Mouse (Mus musculus): ENCODE results near the gene A930018P22Rik. TPM values are rescaled to one million over a fixed set of nuclear protein-coding genes. Genes with fewer than 3 reads are reported as not detected.

Gene A930018P22Rik
- not detected for polyA plus RNA-seq (2017; shearing (Covaris generic))

DNA sequence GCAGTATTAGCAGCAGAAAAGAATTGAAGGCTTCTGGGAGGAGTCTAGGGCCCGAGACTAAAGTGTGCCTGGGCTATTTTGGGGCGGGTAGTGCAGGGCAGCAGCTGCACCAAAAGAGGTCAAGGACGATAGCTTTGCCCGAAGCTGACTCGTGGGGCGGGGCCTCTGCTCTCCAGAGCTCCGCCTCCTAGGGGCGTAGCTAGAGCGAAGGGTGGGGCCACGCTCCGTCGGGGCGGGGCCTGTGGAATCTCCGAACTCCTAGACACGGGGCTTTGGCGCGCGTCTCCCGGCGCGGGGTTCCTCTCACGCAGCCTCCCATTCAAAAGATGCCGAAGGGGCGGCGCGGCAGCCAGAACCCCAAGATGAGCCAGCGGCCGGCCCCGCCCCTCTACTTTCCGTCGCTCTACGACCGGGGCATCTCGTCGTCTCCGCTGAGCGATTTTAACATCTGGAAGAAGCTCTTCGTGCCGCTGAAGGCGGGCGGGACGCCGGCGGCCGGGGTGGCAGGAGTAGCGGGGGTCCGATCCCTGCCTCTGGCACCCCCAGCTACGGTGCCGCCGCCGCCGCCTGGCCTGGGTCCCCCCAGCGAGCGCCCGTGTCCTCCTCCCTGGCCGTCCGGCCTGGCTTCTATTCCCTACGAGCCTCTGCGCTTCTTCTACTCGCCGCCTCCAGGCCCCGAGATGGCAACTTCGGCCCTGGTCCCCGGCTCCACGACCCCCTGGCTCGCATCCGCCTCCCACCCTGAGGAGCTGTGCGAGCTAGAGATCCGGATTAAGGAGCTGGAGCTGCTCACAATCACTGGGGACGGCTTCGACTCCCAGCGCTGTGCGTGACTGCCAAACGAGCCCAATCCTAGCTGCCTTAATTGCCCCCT, at the start of gene A930018P22Rik:
TSS of gene A930018P22Rik (plus strand) at position 265 of the 874 bp plus-strand sequence.

DNA sequence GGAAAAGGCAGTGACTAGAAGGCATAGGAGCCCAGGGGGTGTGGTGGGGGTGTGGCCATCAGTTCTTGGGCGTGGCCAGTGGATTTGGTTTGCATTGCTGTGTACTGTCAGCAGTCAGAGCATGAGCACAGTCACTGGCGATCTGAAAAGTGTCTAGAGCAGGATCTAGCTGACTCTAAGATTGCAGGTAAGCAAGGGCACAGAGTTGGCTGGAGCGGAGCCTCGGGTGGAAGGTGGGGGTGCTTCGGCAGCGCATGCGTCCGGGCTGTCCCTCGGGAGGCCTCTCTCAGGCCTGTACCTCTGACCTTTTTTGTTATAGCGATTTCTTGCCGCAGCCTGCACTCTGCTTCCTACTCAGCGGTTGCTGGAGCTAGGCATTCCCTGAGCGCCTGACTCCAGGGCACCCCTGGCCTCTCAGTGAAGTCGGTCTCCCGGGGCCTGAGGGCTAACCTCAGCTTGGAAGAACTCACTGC, 26.8 kb upstream of the A930018P22Rik start, which contains the start of gene Cd59a:
TSS of gene Cd59a (plus strand) at position 61 of the 473 bp plus-strand sequence.

Other genes with a start within 250 kb of the A930018P22Rik start
- gene Lmo2, start 164.8 kb upstream of the A930018P22Rik start, polyA plus RNA-seq (2017; shearing (Covaris generic)), result 1.9 TPM
- gene Fbxo3, start 95.0 kb upstream of the A930018P22Rik start, polyA plus RNA-seq (2017; shearing (Covaris generic)), result 46.9 TPM
- gene 4931422A03Rik, start 94.4 kb upstream of the A930018P22Rik start, polyA plus RNA-seq (2017; shearing (Covaris generic)), result 3.6 TPM
- gene Gm10912, start 56.9 kb upstream of the A930018P22Rik start, polyA plus RNA-seq (2017; shearing (Covaris generic)), result 0.38 TPM
- not detected for gene Gm10799, start 54.2 kb upstream of the A930018P22Rik start, polyA plus RNA-seq (2017; shearing (Covaris generic))
- not detected for gene Cd59b, start 52.9 kb upstream of the A930018P22Rik start, polyA plus RNA-seq (2017; shearing (Covaris generic))
- gene Cd59a, start 27.0 kb upstream of the A930018P22Rik start, polyA plus RNA-seq (2017; shearing (Covaris generic)), result 0.25 TPM

Data from CD4-positive, CD25-positive, alpha-beta regulatory T cell (primary cell).